Mouse (Mus musculus) gastrocnemius, adult 18-20 months (tissue): ENCODE data around the gene Csrp1. TPM values are rescaled to one million over a fixed set of nuclear protein-coding genes. Genes with fewer than 3 reads are reported as not detected.
A peak's percentile ranks its signal among the peaks of the same experiment; 100 is the strongest.

Experiments used
- DNase-seq: peaks from one replicate; pipeline ENCODE4 v3.0.0; 2021; ENCODE audit warnings: low spot score
- long read RNA-seq, 2 experiments: library from polyadenylated mRNA; stranded (forward); transcript quantifications; one replicate each; pipeline ENCODE4 v2.0.0; 2021
- total RNA-seq, 2 experiments: library from RNA; stranded (reverse); gene quantifications; 2 replicates each; pipeline ENCODE4 v1.2.3; 2021

Csrp1 gene
- total RNA-seq: 10 to 100 TPM; 21.6 to 31.7 TPM
- long read RNA-seq, experiment 1, transcript Csrp1-201 (6 exons, 1,823 nt): major isoform, 9 of 10 reads
- long read RNA-seq, experiment 1, partial matches to known transcripts: 0 of 10 reads
- long read RNA-seq, experiment 1, other reads (novel, unspliced or antisense): 1 of 10 reads
- long read RNA-seq, experiment 2, transcript Csrp1-201 (6 exons, 1,823 nt): major isoform, 7 of 9 reads
- long read RNA-seq, experiment 2, partial matches to known transcripts: 2 of 9 reads
- long read RNA-seq, experiment 2, other reads (novel, unspliced or antisense): 0 of 9 reads

DNA sequence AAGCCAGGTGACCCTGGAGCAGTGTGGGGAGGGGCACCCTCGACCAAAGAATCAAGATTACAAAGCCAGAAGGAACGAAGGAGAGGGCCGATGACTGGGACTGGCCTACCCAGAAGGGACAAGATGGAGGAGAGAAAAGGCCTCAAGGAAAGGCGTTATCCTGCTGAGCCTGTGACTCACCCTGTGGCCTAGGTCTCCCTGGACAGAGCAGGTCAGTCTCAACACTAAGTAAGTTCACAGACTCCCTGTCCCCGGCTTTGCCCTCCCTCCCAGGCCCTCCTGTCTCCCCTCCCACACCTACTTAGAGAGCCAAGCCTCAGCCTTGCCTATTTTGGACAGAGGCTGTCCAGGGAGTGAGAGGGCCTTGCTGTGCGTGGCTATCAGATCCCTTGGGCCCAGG lies at the start of gene Csrp1:
TSS of gene Csrp1 (plus strand) at position 79 of the 400 bp plus-strand sequence.
- no peak for DNase-seq

- peak; percentile 86 for DNase-seq
Measured at GRCm38 (mm10) chr1:135670397-135671130, 49.3 kb upstream of the Csrp1 start.

DNA sequence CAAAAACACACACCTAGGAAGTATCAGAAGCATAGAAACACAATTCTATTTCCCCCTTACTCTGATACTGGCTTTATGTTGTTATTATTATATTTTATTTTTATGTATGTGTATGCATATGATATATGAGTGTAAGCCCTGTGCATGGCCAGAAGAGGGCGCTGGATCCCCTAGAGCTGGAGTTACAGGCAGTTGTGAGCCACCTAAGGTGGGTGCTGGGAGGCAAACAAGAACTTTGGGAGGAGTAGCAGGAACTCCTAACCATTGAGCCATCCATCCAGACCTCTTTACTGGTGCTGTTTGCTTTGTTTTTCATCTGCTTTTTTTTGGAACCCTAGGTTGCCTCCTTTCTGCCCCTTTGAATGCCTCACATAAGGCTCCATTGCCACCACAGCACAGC lies 48.5 kb upstream of the Csrp1 start:
- DNase-seq: no peak

DNA sequence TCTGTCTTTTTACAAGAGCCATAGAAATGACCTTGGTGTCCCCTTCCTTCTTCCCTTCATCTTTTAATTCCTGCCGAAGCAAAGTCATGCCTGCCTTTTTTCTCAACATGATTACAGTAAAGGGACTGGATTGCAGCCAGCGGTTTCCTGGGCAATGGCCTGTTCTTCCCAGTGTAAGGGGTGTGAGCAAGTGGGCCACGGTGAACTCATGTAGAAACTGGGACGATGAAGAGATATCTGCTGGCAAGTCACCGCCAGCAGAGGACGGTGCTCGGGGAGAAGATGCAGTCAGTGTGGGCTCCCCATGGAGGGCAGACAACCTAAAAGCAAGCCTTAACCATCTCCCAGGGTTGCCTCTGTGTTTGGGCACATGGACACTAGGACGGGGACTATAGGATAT lies 47.9 kb upstream of the Csrp1 start:
- no peak for DNase-seq

DNA sequence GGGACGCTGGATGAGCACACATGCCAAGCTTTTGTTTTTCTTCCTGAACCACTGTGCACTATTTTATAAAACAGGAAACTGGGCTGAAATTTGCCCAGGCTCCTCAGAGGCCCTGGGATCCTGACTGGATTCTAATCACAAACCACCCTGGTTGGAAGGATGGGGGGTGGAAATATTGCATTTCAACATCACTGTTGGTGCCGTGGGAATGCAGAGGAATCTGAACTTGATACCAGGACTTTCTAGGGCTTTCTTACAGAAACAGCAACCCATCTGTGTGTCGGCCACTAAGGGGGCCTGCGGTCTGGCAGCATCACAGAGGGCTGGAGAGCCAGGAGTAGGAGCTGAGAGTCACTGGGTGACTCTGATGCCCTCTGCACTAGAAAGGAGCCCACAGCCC lies 47.5 kb upstream of the Csrp1 start:
- no peak for DNase-seq

DNA sequence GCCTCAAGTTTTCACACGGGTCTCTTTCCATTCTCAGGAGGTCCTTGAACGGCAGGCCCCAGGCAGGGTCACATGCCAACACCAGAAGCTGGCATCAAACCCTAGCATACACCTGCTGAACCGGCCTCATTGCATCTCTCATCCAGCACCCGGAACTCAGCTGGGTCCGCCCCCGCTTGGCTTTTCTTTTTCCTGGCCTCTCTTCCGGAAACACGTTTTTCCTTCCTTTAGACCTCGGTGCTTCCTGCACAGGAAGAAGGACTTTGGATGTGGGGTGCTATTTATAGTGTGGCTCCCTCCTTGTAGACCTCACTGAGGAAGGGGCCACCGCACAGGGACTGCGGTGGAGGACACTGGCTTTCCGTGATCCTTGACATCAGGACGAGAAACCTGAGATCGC lies 46.4 kb upstream of the Csrp1 start:
- DNase-seq: no peak

DNA sequence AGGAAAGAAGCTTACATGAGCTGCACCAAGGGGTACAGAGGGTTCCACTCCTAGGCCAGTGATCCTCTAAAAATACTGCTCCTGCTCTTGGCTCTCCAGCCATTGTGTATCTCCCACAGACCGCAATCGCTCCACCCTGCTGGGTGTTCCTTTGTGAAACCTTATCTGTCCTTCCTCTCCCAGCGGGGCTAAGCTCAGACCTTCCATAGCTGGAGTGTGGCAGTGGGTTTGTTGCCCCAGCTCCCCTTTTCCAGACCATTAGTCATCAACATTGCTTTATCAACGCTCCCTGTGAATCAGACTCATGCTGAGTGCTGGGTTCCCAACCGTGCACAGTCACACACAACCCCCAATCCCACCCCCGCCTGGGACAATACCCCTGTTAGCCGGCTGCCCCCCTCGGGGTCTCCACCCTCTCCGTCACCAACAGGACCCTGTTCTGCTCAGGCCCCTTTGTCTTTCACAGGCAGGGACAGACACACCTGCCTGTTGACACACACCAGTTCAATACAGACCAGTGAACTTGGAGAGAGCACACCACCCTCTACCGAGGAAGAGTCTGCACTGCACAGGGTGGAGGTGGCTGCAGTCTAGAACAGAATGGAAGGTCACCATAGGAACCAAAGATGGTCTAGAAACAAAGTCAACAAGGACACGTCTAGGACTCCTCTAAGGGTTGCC lies 44.3 kb upstream of the Csrp1 start:
- no peak for DNase-seq

- DNase-seq: no peak
Measured at GRCm38 (mm10) chr1:135676247-135676646, 43.6 kb upstream of the Csrp1 start.

DNA sequence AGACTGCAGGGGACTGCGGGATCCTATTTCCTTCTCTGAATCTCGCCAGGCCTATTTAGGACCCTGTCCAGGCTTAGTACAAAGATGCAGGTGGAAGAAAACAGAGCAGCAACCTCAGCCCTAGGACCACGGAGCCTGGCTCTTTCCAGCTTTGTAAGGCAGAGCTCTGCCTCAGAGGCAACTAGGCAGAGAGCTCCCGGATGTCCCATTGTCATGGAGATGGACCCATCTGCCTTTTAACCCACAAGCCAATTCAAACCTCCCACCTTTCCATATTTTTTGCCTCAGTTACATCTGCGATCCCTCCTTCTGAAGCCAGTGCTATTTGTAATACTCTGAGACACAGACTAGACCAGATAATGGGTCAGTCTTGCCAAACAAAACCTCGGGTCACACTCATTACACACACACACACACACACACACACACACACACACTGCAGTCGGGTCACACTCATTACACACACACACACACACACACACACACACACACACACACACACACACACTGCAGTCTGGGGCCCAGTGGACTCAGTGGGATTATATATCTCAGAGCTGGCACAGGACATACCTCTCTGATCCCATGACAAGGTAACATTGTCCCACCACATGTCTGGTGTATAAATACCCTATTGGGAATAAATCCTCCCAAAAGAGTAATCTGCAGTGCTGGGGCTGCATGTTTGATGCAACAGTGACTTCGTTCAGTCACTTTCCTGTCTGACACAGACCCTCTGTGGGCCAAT lies 42.8 kb upstream of the Csrp1 start:
- DNase-seq: no peak

DNA sequence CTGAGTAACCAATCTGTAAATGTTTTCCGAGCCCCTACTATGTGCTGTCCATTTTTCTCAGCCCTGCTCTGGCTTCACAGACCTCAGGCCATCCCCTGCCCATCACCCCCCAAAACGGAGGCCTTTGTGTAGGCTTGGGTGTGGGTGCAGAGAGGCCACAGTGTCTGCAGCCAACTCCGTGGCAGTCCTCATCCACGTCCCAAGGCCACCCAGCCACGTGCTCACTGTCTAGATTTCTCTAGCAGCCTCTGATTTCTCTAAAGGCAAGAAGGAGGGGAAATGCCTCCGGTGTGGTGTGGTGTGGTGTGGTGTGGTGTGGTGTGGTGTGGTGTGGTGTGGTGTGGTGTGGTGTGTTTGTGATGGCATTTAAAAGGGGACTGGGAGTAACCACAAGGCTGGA lies 41.7 kb upstream of the Csrp1 start:
- no peak for DNase-seq

GRCm38 (mm10) chr1:135680716-135681115 lies 39.1 kb upstream of the Csrp1 start:
- no peak for DNase-seq

GRCm38 (mm10) chr1:135681122-135681521 lies 38.7 kb upstream of the Csrp1 start:
- DNase-seq: no peak

GRCm38 (mm10) chr1:135684895-135685294 lies 35.0 kb upstream of the Csrp1 start:
- DNase-seq: no peak

DNA sequence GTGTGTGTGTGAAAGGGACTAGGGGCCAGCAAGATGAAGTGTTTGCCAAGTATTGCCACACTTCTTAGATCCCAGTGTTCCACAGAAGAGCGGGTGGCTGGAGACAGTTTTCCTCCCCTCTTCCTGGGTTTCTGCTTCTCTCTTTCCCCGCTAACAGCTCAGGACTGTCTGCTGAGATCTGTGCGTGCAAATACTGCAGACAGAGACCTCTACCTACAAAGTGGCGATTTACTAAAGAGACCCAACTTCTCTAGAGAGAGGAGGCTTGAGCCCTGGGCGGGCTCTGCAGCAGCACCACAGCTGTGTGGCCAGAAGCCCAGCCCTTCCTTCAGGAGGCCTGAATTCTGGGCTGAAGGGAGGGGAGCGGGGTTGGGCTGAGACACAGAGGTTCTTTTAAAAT lies 34.5 kb upstream of the Csrp1 start:
- no peak for DNase-seq

DNA sequence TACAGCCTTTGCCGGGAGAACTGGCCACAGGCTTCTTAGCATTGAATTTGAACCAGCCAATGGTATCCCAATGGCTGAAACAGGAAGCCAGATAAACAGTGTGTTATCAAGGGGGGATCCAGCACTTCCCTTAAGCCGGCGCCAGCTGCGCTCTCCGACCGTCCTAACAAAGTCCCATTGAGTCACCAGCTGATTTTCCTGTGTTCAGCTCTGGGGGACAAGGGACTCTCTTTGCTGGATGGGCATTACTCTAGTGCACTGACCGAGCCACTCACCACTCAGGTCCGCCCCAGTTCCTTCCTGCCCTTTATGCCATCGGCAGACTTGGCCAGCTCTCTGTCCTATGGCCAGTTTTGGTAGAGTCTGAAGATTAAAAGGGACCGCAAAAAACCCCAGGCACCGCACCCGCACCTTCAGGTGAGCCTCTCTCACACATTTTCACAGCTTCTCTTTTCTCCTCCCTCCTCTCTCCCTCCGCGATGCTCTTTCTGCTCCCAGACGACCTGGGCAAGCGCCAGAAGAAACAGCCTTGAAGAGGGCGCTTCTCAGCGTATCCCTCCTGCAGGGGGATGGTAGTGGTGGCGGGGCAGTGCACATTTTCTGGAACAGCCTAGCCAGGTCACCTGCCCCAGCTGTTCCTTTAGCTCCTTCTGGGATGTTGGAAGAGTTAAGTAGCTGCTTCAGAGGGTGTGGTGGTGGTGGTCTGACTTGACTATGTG lies 32.9 kb upstream of the Csrp1 start:
- DNase-seq: no peak

DNA sequence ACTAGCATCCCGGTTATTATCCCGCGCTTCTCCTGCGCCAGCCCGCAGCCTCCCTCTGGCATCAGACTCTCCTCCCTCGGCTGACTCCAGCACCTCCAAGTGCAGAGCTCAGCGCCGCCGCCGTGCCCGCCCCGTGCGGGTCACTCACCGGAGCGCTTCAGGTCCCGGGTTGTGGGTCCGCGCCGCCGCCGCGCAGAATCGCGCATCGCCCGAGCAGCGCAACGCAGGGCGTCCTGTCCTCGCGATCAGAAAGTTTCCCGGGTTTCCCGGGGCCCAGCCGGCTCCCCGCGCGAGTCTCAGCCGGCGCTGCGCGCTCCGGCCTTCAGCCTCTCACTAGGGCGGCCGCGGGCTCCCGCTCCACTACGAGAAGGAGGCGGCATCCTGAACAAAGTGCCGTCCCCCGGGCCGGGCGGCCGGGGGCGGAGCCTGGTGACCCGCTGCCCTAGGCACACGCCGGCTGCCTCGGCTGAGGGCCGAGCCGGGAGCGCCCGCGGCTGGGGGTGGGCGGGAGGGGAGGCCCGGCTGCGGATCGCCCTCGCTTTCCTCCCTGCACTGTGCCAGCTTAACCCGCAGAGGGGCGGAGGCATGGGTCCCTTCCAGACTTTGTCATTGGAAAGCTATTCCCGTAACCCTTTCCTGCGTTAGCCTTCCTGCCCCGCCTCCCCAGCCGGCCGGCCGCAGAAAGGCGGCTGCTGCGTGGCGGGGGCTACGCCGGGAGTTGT lies 31.9 kb upstream of the Csrp1 start:
- peak; percentile 82 for DNase-seq

DNA sequence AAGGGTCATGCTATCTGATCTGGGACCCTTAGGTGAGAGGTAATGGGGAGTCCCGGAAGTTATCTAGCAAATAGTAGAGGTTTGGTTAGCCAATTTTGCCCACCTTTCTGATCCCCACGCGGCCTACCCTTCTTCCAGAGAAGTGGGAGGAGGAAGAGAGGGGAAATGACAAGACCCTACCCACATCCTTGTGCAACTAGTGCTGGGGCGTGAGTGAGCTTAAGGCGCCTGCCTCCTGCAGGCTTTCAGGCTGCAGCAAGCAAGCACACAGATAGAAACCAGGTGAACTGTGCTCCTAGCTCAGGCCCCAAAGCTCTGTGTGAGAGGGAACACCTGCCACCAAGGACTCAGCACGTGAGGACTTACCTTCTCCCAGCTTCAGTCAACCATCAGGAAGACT lies 31.2 kb upstream of the Csrp1 start:
- DNase-seq: no peak

- DNase-seq: no peak
Measured at GRCm38 (mm10) chr1:135690784-135691416, 29.0 kb upstream of the Csrp1 start.

- DNase-seq: no peak
Measured at GRCm38 (mm10) chr1:135691417-135691815, 28.4 kb upstream of the Csrp1 start.

GRCm38 (mm10) chr1:135694181-135694580 lies 25.7 kb upstream of the Csrp1 start:
- no peak for DNase-seq
